Mouse (Mus musculus): ENCODE data around the gene A4gnt.
"Not testable (repeated sequence)": the region's sequence is repeated elsewhere in the genome, so short reads cannot be mapped to it uniquely, and the experiment has no call there.

The A4gnt gene
- long read RNA-seq, experiment 1: 0 reads
- long read RNA-seq, experiment 2: 0 reads

DNA sequence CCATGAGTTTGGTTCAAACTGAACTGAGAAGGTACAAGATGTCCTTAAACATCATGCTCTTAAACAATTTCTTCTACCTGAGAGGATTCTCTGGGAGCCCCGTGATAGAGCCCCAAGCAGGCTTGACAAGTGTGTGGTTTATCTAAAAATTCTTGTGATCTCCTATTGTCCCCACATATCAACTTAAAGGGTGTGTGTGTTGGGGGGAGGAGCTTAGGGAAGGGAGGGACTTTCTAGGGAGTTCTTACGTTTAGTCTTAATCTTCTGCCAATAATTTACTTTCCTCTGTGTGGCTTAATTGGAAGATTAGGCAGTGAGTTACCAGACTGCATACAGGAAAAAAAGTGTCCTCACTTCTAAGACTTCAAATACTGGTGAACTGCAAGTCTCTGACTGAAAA is at the start of gene A4gnt:
TSS of gene A4gnt (plus strand) at position 301 of the 400 bp plus-strand sequence.
- intact Hi-C loops (cut with DNase I): no loop called here

DNA sequence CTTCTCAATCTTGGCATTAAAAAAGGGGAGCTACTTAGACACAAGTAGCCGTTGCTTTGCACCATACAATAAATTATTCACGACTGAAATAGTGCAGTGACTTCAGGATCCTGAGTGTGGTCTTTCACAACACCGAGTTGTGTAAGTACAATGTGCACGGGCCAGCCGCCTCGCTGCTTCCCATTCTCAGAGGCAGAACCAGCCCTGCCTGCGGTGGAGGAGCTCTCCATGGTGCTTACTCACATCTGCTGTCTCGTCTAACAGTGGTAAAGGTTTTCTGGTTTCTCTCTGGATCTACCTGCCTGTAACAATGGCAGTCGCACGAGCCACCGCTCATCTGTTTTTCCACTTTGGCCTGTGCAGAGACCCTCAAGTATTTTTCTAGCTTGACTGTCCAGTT is 48.6 kb upstream of the A4gnt start:
- intact Hi-C loops (cut with DNase I): no loop called here

DNA sequence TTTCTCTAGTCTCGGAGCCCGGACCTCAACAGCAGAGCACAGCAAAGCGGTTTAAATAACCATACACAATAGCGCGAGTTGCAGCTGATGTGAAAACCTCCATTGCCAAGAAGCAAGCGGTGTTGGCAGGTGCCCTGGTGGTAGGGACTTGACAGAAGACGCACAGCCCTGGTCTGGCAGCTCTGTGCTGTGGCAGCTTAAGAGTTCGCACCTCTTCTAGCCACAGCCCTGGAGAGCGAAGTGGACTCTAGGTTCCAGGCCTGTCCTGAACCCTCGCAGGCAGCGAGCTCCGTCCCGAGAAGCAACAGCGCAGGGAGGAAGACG is 44.3 kb upstream of the A4gnt start:
- intact Hi-C loops (cut with DNase I): no loop called here

DNA sequence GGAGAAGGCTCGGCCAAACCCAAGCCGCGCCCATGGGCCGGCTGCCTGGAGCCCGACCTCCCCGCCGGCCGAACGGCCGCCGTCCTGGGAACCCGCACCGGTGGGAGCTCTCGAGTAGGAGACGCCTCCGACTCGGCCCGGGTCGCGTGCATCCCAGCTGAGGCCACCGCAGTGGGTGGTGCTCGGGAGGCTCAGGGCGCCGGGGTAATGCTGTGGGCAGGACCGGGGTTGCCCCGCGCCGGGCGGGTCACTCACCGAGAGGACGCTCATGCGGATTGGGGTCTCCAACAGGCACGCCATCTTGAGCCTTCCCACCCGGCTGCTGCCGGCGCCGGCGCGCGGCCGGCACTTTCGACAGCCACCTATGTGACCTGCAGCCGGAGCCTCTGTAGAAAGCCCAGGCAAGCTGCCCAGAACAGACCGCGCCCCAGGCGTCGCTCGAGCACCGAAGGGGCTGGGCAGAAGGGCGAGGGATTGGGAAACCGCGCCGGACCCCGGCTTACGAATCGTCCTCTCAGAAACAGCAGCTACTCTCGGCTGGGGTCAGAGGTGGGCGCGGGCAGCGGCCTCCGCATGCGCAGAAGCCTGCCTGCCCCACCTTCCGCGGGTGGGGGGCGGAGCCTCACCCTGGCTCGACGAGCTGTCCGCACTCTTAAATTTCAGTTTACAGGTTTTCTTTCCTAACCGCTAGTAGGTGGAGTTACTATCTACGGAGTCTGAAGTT is 43.8 kb upstream of the A4gnt start, which contains the start of gene Armc8:
TSS of gene Armc8 (minus strand) at position 553 of the 724 bp plus-strand sequence.
- intact Hi-C loops (cut with DNase I): no loop called here

DNA sequence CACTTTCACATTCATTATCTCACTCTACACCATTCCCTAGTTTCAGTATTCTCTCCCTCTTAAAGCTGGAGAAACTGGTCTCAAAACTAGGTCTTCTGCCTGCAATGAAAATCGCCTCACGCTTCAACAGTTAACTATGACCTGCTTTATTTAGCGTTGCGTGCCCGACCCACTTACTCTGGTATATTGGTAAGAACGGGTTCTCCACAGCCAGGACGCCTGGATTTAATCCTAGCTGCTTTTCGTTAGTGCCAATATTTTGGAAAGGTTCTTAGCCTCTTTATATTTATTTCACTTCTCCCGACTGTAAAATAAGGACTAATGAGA is 43.3 kb upstream of the A4gnt start:
- intact Hi-C loops (cut with DNase I): no loop called here

DNA sequence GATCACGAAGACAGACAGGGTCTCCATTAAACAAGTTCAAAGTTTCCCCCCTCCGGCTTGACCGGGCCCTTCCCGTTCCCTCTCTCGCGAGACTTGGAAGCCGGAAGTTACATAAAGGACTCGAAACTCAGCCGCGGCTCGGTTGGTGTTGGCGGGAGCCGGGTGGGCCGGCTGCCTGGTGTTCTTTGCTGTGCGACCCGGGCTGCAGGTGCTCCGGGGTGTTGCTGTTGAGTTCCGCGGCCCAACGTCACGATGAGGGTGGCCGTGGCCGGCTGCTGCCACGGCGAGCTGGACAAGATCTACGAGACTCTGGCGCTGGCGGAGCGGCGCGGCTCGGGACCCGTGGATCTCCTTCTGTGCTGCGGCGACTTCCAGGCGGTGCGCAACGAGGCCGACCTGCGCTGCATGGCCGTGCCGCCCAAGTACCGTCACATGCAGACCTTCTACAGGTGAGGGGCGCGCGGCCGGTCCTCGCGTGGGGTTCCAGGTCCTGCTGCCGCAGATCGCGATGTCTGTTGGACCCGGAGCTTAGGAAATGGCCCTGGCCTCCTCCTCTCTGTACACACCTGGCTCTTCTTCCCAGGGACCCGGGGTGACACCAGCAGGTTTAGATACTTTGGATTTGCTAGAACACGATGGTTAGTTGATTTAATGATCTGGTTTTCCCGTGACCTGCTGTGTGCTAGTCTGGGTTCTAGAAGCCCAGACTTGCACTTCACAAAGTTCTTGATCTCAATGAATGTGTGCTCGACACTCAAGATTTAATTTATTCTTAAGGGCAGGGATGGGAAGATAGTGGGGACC is 36.4 kb upstream of the A4gnt start, which contains the start of gene Dbr1:
TSS of gene Dbr1 (plus strand) at position 123 of the 804 bp plus-strand sequence.
- intact Hi-C loops (cut with DNase I): loop anchor here (10.0 kb wide), 1 partner anchor 331 kb away; the partner anchor contains the start of gene Cep70

DNA sequence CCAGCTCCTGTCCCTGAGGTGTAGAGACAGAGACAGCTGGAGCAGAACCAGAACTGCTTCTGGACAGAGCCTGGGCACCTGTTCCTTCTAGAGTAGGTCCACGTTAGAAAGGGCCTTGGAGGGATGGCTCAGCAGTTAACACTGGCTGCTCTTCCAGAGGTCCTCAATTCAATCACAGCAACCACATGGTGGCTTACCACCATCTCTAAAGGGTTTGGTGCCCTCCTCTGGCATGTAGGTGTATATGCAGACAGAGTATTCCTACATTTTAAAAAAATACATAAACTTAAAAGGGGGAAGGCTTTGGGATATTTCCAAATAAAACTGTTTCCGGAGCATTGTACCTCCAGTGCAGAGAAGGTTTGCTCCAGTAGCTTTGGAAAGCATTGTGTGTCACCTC is 31.6 kb upstream of the A4gnt start:
- intact Hi-C loops (cut with DNase I): no loop called here

DNA sequence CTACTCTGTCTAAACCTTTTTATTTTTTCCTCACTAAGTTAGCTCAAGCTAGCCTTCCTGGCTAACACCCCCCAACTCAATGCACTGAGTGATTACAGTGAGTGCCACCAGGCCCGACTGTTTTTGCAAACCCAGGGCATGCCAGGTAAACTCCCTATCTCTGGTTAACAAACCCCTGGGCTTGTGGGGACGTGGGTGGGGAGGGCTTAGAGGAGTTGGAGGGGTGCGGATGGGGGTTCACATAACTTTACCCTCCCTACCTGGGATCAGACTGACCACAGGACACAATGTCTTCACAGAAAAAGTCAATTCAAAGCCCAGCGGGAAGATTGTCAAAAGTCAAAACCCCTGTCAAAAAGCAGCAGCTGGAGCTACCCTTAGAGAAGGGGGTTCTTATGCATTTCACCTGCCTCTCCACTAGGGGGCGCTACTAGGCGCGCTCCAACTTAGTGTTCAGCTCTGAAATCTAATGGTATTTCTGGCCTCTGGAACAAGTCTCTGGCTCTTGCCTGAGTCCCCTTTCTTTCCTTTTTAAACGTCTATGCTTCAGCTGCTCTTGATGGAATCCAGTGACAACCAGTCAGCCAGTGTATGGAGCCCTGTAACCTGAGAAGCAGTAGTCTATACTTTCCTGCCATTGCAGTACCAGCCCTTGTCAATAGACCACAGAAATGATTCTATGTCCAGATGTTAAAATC is 24.6 kb upstream of the A4gnt start:
- intact Hi-C loops (cut with DNase I): loop anchor here (2.0 to 5.0 kb wide), 2 partner anchors 40 to 75 kb away; partner anchors contain the start of gene Dzip1l

DNA sequence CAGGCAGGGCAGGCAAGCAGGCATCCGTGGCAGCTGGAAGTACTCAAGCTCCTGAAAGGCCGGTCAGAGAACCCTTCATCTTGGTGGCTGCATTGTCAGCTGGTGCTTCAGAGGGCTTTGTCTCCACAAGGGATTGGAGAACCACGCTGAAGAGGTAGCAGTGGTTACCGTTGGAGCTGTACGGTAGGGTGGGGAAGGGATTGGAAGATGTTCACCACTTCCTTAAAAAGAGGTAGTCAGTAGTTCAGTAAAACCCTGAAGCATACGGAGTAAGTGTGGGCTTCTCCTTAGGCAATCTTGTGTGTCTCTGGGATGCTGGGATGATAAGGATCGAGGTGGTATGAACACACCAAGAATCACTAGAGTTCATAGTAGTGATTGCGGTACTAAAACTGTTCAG is 21.2 kb upstream of the A4gnt start:
- intact Hi-C loops (cut with DNase I): no loop called here

DNA sequence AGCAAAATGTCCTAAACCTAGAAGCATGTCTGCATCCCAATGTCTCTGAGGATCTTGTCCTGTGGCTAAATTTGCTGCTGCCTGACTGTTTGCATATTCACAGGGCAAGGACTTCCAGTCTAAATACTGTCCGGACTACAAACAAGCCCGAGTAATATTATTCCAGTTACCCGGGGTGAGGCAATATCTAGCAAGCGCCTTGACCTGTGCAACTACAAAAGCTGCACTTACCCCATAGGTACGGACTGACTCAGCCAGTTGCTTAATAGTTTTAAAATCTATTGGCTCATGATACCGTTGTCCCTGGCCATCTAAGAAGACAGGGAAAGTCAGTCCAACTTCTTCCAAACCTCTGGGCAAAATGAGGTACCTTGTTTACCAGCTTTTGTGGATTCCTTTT is 13.2 kb upstream of the A4gnt start:
- intact Hi-C loops (cut with DNase I): not testable (repeated sequence)

DNA sequence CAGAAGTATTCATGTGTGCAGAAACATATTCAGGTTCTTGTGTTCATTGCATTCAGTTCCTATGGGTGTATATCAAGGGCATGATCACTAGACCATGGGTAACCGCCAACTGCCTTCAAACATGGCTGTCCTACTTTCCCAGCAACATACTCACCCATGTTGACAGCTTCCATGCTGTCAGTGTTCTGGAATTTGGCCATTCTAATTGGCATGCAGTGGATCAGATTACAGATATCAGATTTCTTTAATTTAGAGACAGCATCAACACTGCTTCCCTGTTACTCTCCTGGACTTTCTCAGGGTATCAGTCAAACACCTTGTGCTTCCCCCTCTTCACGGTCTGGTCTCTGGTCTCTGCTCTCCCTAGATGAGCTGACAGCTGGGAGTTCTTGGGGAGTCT is 8.7 kb upstream of the A4gnt start:
- intact Hi-C loops (cut with DNase I): no loop called here

DNA sequence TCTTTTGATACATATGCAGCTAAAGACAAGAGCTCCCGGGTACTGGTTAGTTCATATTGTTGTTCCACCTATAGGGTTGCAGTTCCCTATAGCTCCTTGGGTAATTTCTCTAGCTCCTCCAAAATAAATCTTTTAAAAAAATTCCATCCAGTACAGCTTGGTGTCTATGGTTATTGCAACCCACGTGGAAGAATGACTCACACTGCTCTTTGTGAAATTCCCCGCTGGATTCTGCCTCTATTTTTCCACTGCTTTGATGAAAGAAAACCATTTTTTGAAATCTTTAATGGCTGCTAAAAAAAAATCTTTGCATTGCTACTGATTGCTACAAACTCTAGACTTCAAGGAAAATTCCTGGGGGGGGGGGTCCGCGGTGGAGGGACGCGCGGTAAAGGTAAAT is 7.4 kb downstream of the A4gnt start:
- intact Hi-C loops (cut with DNase I): no loop called here

DNA sequence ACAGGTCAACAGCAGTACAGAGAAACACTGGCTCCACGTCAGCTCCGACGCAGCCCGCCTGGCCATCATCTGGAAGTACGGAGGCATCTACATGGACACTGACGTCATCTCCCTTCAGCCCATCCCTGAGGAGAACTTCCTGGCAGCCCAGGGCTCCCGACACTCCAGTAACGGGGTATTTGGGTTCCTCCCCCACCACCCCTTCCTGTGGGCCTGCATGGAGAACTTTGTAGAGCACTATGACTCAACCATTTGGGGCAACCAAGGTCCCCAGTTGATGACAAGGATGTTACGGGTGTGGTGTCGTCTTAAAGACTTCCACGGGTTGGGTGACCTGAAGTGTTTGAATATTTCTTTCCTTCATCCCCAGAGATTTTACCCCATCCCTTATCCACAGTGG is 7.9 kb downstream of the A4gnt start:
- intact Hi-C loops (cut with DNase I): no loop called here

DNA sequence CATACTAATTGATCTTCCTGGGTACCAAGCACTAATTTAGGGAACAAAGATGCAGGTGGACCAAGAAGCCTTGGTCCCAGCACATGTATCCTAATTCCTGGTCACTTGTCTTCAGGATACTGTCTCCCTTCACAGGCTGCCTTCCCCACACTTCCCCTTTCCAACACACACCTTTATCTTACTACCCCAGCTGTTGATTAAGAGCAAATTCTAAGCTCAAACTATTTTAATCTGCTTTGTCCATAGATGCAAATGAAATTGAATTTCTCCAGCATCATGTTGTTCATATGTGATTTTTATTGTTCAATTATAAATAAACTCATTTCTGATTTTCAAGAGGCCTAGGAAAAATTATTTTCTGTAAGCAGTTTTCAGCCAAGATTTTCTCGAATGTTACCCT is 9.7 kb downstream of the A4gnt start:
- intact Hi-C loops (cut with DNase I): no loop called here

DNA sequence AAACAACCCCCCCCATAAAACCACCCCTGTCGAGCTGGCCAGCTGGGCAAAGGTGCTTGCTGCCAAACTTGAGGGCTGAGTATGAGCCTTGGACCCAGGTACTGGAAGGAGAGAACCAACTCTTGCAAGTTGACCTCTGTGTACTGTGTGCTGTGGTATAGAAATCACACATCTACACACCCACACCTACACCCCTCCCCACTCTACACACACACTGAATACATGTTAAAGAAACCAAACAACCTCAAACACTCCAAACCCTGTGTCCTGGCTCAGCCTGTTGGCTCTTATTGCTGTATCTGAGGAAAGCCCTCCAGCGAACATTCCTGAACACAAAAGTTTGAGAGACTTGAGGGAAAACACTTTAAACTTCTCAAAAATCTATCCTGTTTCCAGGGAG is 10.7 kb downstream of the A4gnt start:
- intact Hi-C loops (cut with DNase I): no loop called here

DNA sequence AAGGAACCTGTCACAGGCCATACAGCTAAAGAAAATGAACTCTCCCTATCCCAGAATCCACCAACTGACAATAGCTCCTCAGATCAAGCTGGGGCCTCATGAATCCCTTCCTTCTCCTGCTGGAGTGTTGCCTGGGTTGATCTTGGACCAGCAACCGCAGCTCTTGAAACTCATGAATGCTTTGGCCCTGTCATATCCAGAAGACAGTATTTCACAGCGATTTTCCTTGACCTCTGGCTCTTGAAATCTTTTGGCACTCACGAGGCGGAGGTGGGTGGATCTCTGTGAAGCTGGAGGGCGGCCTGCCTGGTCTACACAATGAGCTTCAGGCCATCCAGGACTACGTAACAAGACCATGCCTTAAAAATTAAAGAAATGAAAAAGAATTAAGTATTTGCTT is 11.8 kb downstream of the A4gnt start:
- intact Hi-C loops (cut with DNase I): no loop called here

DNA sequence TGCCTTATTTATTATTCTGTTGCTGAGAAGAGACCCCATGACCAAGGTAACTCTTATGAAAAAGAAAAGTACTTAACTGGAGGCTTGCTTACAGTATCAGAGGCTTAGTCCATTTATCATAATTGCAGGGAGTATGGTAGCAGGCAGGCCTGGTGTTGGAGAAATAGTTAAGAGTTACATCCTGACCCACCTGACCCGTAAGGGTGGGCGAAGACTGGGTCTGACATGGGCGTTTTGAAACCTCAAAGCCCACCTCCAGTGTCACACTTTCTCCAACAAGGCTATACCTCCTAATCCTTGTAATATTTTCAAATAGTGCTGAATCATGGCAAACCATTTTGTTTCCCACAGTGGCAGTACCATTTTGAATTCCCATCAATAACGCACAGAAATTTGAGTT is 16.3 kb downstream of the A4gnt start:
- intact Hi-C loops (cut with DNase I): loop anchor here (5.0 kb wide), 1 partner anchor 41 kb away; no protein-coding TSS in a partner anchor

DNA sequence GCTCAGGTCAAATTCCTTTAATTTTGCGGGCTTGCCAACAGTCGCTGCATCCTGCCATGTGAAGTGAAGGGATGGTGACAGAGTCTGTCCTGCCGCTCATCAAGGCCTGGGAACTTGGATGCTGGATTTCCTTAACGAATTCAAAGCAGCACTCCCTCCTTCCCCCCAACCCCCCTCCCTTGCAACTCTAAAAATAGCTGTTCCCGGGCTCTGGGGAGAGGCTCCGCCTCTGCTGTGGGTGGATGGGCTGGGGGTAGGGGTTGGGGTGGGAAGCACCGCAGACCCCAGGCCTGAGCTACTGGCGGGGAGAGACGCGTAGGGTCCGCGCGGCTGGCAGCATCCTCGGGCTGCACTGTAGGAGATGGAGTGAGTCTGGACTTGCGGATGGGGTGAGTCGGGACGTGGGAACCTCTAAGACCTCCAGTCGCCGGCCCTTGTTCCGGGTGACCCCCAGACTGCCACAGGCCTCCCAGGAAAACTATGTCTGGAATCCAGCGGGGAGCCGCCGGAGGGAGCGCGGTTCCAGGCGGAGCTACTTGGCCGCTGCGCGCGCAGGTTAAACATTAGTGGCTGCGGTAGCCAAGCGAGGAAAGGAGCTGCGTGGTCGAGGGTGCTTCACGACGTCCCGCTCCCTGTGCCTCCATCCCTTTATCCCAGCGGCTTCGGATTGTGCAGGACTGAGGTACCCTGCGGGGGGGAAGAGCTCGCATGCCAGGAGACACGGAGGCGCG is 17.1 kb downstream of the A4gnt start, which contains the start of gene Dzip1l:
TSS of gene Dzip1l (plus strand) at position 216 of the 731 bp plus-strand sequence.
- intact Hi-C loops (cut with DNase I): loop anchor here (5.0 kb wide), 1 partner anchor 42 kb away; no protein-coding TSS in a partner anchor

DNA sequence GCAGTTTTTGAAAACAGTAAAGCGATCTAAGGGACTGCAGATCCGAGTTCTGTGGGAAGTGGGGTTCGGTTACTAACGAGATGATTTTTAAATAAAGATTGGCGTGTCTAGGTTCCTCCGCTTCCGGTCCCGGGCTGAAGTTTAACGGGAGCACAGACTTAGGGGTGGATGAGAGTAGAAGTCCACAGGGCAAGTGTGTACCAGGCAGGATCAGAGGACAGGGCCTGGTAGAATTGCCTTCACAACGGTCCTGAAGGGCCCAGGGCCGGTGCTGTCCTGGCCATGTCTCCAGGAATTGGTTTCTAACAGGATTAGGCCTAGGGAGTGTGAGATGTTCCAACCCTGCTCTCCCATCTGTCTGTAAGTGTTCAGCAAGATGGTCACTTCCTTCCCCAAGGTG is 17.8 kb downstream of the A4gnt start:
- intact Hi-C loops (cut with DNase I): no loop called here

DNA sequence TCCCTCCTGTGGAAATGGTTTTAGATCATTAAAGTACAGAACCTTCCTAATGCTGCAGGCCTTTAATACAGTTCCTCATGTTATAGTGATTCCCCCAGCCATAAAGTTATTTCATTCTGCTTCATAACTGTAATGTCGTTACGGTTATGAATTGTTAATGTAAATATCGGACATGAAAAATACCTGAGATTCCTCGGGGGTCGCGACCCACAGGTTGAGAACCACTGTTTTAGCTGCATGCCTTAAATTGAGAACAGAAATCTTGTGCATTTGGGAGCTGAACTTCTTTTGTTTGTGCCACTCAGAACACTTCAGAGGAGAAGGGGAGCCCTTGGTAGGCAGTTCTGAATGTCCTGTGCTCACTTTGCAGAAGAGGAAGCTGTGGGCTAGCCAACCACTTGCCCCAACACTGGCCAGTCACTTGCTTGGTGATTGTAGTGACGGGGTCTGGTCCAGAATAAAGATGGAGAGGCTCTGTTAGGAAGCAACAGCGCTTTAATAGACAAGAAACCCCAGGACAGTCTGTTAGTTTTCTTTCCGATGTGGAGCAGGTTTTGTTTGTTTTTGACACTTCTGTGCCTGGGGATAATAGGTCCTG is 18.3 kb downstream of the A4gnt start:
- intact Hi-C loops (cut with DNase I): no loop called here

DNA sequence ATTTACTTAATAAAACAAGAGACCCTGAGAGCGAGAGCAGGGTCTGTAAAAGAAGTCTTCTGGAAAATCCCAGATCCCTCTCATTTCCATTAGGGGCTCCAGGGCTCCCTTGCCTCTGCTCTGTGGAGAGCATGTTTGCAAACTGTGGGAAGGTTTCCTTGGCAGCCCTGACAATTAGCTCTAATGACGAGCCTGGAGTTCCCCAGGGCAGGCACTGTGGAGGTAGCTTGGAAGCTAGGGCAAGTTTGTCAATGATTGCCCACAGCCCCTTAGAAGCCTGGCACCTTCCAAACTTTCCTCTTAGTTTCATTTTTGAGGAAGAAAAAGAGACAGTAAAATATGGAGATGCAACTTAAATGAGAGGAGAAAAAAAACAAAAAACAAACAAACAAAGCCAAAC is 19.5 kb downstream of the A4gnt start:
- intact Hi-C loops (cut with DNase I): no loop called here
